Mouse (Mus musculus) midbrain, embryonic 10.5 days (tissue): ENCODE results near the gene Srl. TPM values are rescaled to one million over a fixed set of nuclear protein-coding genes. Genes with fewer than 3 reads are reported as not detected.

ENCODE experiments used
- DNase-seq: peaks from one replicate; pipeline ENCODE4 v3.0.0-alpha.2; 2017; ENCODE audit warnings: low spot score
- H3K27ac ChIP-seq: fragments of 300-500 bp; sonication (generic); replicated peaks from 2 replicates; pipeline ENCODE4 v1.5.1; 2016; ENCODE audit warnings: mild to moderate bottlenecking
- H3K27me3 ChIP-seq: fragments of 300-500 bp; sonication (generic); 2 replicates; pipeline ENCODE4 v1.6.1; 2016; ENCODE audit warnings: low read depth, mild to moderate bottlenecking; ENCODE audit not compliant: poor library complexity, severe bottlenecking
- H3K36me3 ChIP-seq: fragments of 300-500 bp; sonication (generic); 2 replicates; pipeline ENCODE4 v1.6.1; 2016; ENCODE audit warnings: mild to moderate bottlenecking, moderate library complexity
- H3K4me1 ChIP-seq: fragments of 300-500 bp; sonication (generic); 2 replicates; pipeline ENCODE4 v1.6.1; 2016
- H3K4me3 ChIP-seq: fragments of 300-500 bp; sonication (generic); 2 replicates; pipeline ENCODE4 v1.5.1; 2016; ENCODE audit warnings: mild to moderate bottlenecking, moderate library complexity
- H3K9me3 ChIP-seq: fragments of 300-500 bp; sonication (generic); replicated peaks from 2 replicates; pipeline ENCODE4 v1.6.1; 2016; ENCODE audit warnings: mild to moderate bottlenecking
- WGBS: fragments of 180-500 bp; shearing (Covaris S2); methylation state at CpG from one replicate; pipeline ENCODE4 v1.1.7; 2016; 5-methylcytosine and 5-hydroxymethylcytosine counted together
- polyA plus RNA-seq: library from polyadenylated mRNA; unstranded; fragments of >200 nt; fragmentation: Nextera tagmentation; extraction: Ambion mirVana; gene quantifications from 2 replicates; pipeline ENCODE4 v1.2.1, GENCODE M21; 2016

The Srl gene
- polyA plus RNA-seq, 1 experiment from 2014 or later: 21.0 TPM

DNA sequence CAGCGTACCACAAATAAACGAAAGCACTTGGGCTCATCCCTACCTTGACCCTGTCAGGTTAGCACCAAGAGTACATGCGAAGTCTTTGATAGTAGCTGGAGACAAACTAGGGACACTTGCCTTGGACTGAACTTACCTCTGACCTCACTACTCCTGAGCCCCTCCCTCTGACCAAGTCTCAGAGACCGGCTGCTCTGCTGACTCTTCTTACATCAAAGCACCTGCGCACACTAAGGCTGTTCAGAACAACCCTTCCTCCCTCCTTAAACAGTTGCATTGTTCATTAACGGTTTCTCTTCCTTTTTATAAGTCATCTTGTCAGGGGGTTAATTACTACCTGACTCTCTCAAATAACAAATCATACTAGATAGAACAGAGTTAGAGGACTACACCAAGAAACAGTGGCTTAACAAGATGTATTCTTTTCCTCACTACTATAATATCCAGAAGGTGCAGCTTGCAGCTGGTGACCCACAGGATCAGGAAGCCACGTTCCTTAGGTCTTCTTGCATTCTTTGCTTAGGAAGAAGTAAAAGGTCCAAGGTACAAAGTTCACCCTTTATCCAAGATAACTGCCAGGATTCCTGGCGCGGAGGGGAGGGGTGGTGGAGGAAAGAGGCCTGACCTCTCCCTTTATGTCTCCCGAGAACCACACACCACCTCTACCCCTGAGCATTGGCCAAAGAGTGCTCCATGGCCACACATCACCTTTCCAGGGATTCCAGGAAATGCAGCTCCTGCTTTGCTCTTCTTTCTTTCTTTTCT, 102.1 kb downstream of the Srl start:
- Histone ChIP-seq H3K27me3 (no peaks in the 10 kb centered on the region), H3K9me3 (no peaks in the 10 kb centered on the region), H3K36me3 (no peaks in the 10 kb centered on the region), H3K4me1 (no peaks in the 10 kb centered on the region), H3K4me3 (no peak overlapping the region), H3K27ac (no peak overlapping the region)
- DNase-seq: no peak
- WGBS: 80% methylated on average over 10 of the region's 10 CpGs

DNA sequence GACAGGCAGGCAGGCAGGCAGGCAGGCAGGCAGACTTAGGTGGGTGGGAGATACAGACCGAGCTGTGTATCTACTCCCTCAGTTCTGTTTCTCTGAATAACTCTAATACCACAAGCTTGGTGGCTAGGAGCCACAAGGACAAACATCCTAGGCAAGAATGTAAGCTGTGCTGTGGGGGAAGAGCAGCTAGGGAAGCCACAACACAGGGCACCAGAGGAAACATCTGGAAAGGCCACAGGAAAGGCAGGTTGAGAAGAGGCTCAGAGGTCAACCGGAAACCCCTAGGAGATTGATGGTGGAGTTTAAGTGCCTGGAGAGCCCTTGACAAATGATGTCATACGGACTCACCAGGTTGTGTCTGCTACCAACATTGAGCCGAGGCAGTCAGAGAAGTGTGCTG, 104.9 kb downstream of the Srl start:
- H3K27me3 ChIP-seq: no peaks in the 10 kb centered on the region
- no peaks in the 10 kb centered on the region for H3K36me3 ChIP-seq
- no peaks in the 10 kb centered on the region for H3K9me3 ChIP-seq
- WGBS: 78% methylated on average over 4 of the region's 4 CpGs
- no peak overlapping the region for H3K4me3 ChIP-seq
- DNase-seq: no peak
- no peaks in the 10 kb centered on the region for H3K4me1 ChIP-seq
- no peak overlapping the region for H3K27ac ChIP-seq

DNA sequence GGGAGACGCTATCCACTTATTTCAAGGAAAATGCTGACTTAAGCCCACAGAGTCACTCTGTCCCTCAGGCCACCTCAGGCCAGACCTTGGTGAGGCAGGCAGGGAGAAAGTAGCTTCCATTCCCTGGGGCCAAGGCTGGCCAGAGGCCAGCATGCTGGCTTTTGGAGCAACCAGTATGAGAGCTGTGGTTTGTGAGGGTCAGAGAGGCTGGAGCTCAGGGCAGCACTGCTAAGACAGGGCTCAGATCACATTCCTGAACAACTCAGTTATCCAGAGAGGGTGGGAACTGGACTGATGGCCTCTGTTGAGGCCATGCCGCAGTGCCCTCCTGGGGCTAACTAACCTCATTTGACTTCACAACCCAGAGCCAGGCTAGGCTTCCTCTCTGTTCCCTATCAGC, 106.2 kb downstream of the Srl start:
- 93% methylated on average over 2 of the region's 2 CpGs for WGBS
- no peaks in the 10 kb centered on the region for H3K36me3 ChIP-seq
- H3K9me3 ChIP-seq: no peaks in the 10 kb centered on the region
- no peak overlapping the region for H3K27ac ChIP-seq
- H3K27me3 ChIP-seq: no peaks in the 10 kb centered on the region
- H3K4me1 ChIP-seq: no peaks in the 10 kb centered on the region
- no peak for DNase-seq
- no peak overlapping the region for H3K4me3 ChIP-seq

DNA sequence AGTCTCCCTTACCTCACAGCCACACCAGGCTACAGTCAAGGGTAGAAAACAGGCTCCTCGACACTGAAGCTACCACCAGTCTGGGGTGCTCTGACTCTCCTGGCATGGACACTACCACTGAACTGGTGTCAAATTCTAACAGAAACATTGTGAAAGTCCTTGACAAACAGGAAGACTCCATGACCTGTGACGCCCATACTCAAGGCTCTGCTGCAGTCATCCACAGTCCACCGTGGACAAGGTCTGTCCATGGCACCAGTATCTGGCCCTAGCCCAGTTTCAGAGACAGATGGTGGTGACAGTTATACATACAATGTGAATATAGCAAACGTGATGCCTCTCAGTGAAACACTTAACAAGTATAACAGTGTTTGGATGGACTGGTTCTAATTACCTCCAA, 109.8 kb downstream of the Srl start:
- H3K4me1 ChIP-seq: no peaks in the 10 kb centered on the region
- no peak overlapping the region for H3K4me3 ChIP-seq
- DNase-seq: no peak
- H3K9me3 ChIP-seq: no peaks in the 10 kb centered on the region
- 76% methylated on average over 4 of the region's 4 CpGs for WGBS
- H3K36me3 ChIP-seq: no peaks in the 10 kb centered on the region
- H3K27me3 ChIP-seq: no peaks in the 10 kb centered on the region
- no peak overlapping the region for H3K27ac ChIP-seq

DNA sequence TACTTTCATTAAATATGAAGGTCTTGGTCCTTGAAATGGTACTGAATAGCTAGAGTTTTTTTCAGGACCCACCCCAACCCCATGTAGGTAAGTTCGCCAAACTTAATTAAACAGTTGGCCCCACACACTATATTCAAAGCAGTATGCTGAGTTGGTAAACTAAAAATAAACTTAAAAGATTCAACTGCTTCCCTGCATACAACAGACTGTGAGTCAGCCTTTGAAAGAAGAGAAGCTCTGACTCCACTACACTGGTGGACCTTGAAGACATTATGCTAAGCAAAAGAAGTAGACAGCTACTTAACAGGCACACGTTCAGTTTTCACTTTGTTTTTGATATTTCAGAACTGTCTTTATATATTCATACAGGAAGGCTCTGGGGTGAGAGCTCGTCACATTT, 110.6 kb downstream of the Srl start:
- H3K4me1 ChIP-seq: no peaks in the 10 kb centered on the region
- no peaks in the 10 kb centered on the region for H3K9me3 ChIP-seq
- no peak overlapping the region for H3K4me3 ChIP-seq
- DNase-seq: no peak
- no peak overlapping the region for H3K27ac ChIP-seq
- 89% methylated on average over 3 of the region's 3 CpGs for WGBS
- no peaks in the 10 kb centered on the region for H3K36me3 ChIP-seq
- H3K27me3 ChIP-seq: no peaks in the 10 kb centered on the region

DNA sequence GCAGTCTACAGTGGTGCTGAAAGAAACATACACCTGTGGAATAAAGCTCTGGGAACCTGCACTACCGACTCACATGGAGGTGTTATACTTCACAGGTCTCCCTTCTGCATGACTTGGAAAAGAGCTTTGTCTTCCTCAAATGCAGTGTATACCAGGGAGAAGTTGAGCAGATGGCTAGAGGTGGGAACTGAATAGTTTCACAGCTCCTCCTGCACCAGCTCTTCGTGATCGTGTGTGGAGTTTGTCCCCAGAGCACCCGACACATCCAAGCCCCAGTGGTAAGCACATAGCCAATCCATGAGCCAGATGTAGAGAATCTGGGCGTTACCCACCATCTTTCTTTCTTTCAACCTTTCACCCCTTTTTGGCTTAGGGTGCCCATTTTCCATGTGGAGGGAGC, 111.4 kb downstream of the Srl start:
- no peak for DNase-seq
- no peaks in the 10 kb centered on the region for H3K27me3 ChIP-seq
- WGBS: 87% methylated on average over 5 of the region's 5 CpGs
- no peaks in the 10 kb centered on the region for H3K9me3 ChIP-seq
- H3K4me1 ChIP-seq: no peaks in the 10 kb centered on the region
- H3K27ac ChIP-seq: no peak overlapping the region
- no peak overlapping the region for H3K4me3 ChIP-seq
- no peaks in the 10 kb centered on the region for H3K36me3 ChIP-seq

Other genes starting within 250 kb of the Srl start
- gene Adcy9, start 121.3 kb downstream of the Srl start, polyA plus RNA-seq: 0.56 and 0.92 TPM in 2 replicates
- gene Tfap4, start 18.0 kb upstream of the Srl start, polyA plus RNA-seq: 28.0 and 32.6 TPM in 2 replicates
- 23.0 and 23.6 TPM in 2 replicates for gene Glis2, start 52.9 kb upstream of the Srl start, polyA plus RNA-seq
- 91.0 and 94.8 TPM in 2 replicates for gene Pam16, start 83.2 kb upstream of the Srl start, polyA plus RNA-seq
- 9.0 and 10.6 TPM in 2 replicates for gene Vasn, start 98.1 kb upstream of the Srl start, polyA plus RNA-seq
- 59.9 and 66.1 TPM in 2 replicates for gene Dnaja3, start 98.2 kb upstream of the Srl start, polyA plus RNA-seq
- 21.4 and 25.0 TPM in 2 replicates for gene Coro7, start 138.0 kb upstream of the Srl start, polyA plus RNA-seq
- gene Nmral1, start 177.5 kb upstream of the Srl start, polyA plus RNA-seq: 195 and 217 TPM in 2 replicates
- gene Hmox2, start 184.5 kb upstream of the Srl start, polyA plus RNA-seq: 73.9 and 76.1 TPM in 2 replicates
- gene Cdip1, start 248.5 kb upstream of the Srl start, polyA plus RNA-seq: 111 and 116 TPM in 2 replicates